Mouse (Mus musculus) E14TG2a.4 (cell line): ENCODE data around the gene Bdkrb2.
A peak's percentile ranks its signal among the peaks of the same experiment; 100 is the strongest.

Source experiments
- H3K27me3 ChIP-seq: 2 replicates; pipeline ENCODE4 v1.6.1; 2014; ENCODE audit warnings: low read length, control low read depth; ENCODE audit not compliant: insufficient read depth
- H3K36me3 ChIP-seq: 2 replicates; pipeline ENCODE4 v1.6.1; 2014; ENCODE audit warnings: low read length, control low read depth; ENCODE audit not compliant: insufficient read depth
- H3K4me1 ChIP-seq: replicated peaks from 2 replicates; pipeline ENCODE4 v1.6.1; 2014; ENCODE audit warnings: low read depth, low read length, control low read depth
- H3K4me3 ChIP-seq: replicated peaks from 2 replicates; pipeline ENCODE4 v1.5.1; 2014; ENCODE audit warnings: mild to moderate bottlenecking, low read length
- H3K9me3 ChIP-seq: 2 replicates; pipeline ENCODE4 v1.6.1; 2014; ENCODE audit warnings: low read length, control low read depth
- CTCF ChIP-seq: conservative IDR thresholded peaks from 2 replicates; pipeline ENCODE4 v1.5.1; 2014; ENCODE audit warnings: low read length
- NANOG ChIP-seq: IDR thresholded peaks from 2 replicates; pipeline ENCODE4 v1.6.1; 2014; ENCODE audit warnings: borderline replicate concordance, low read length, mixed read lengths
- POU5F1 ChIP-seq: IDR thresholded peaks from 2 replicates; pipeline ENCODE4 v1.6.1; 2014; ENCODE audit warnings: low read length, borderline replicate concordance

Gene Bdkrb2

GRCm38 (mm10) chr12:105543176-105543575 is 19.9 kb upstream of the Bdkrb2 start:
- TF ChIP-seq NANOG, result no peak
- TF ChIP-seq POU5F1, result no peak
- TF ChIP-seq CTCF, result no peak
- peaks cover 24% of the 10 kb centered on the region for H3K27me3 ChIP-seq
- H3K4me3 ChIP-seq, result no peak overlapping the region
- no peaks in the 10 kb centered on the region for H3K36me3 ChIP-seq
- H3K4me1 ChIP-seq, result peaks cover 78% of the 10 kb centered on the region
- peaks cover 9% of the 10 kb centered on the region; the same call in 1 of the 2 replicates for H3K9me3 ChIP-seq

DNA sequence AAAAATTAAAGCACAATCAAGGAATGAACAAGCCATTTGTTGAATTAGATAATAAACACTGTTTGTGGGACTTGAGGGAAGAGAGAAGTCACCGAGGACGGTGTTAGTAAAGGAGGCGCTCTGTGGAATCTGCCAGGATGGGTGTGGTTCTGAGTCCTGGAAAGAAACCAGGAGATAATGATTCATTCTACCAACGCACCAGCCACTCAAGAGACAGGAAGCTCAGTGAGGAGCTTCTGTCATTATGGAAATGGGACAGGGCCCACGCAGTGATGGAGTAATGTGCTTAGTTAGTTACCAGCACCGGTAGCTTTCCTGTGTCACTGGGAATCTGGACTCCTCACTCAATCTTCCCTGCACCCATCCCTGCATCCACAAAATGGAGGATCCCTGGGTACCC is 19.3 kb upstream of the Bdkrb2 start:
- Histone ChIP-seq H3K4me3 (no peak overlapping the region), H3K36me3 (no peaks in the 10 kb centered on the region), H3K4me1 (peaks cover 80% of the 10 kb centered on the region), H3K9me3 (peaks cover 5% of the 10 kb centered on the region; the same call in 1 of the 2 replicates), H3K27me3 (peaks cover 23% of the 10 kb centered on the region)
- TF ChIP-seq POU5F1 (no peak), NANOG (no peak), CTCF (no peak)

DNA sequence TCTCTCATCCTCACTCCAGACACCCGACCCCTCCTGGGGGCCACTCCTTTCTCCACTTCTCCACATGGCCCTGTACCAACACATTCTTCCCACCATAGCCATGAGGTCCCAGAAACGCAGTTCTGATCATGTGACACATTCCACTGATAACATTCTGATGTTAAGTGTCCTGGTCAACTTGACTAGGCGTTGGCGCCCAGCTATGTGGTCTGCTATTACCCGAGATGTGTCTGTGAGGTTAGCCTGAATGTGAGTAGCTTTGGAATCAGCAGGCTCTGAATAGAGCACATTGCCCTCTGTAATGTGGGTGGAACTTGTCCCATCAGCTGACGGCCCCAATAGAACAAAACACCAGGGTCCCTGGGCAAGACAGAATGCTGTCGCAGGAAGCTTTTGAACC is 18.2 kb upstream of the Bdkrb2 start:
- no peak for TF ChIP-seq CTCF
- no peak for TF ChIP-seq POU5F1
- no peak for TF ChIP-seq NANOG
- Histone ChIP-seq H3K4me3 (no peak overlapping the region), H3K36me3 (no peaks in the 10 kb centered on the region), H3K9me3 (no peaks in the 10 kb centered on the region), H3K4me1 (peaks cover 76% of the 10 kb centered on the region), H3K27me3 (peaks cover 31% of the 10 kb centered on the region)

DNA sequence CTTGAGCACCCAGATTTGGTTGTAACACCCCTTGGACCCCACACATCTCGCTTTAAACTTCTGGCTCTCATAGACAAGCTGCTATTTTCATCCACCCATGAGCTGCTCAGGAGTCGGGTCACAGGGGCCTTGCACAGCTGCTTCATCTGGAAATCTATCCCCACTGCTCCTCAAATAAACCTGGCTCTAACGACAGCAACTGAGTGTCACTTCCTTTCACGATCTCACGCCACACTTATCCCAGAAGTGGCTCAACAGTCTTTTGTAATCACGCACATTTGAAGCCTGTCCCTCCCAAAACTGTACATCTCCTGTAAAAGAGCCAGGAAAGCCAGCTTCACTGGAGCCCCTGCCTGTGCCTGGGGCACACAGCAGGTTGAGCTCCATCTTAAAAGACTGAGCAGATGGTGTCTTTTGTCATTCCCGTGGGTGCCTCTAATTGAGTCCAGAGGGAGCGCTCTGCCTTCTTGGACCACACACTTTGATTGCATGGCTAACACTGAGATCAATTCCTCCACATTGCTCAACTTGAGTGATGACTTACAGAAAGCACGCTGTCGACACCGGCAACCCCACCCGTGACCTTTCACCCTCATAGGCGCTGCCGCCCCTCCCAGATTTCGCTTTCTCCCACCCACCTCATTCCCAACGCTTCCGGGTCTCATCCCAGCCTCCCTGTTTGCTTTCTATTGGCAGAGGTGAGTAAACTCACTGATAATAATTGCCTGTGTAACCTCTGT is 17.2 kb upstream of the Bdkrb2 start:
- Histone ChIP-seq H3K9me3 (no peaks in the 10 kb centered on the region), H3K4me1 (peaks cover 70% of the 10 kb centered on the region), H3K4me3 (peak overlapping the region; percentile 56), H3K27me3 (peaks cover 33% of the 10 kb centered on the region), H3K36me3 (no peaks in the 10 kb centered on the region)
- TF ChIP-seq NANOG (peak; percentile 61; the same call in 1 of the 2 replicates), CTCF (no peak)

- no peaks in the 10 kb centered on the region for H3K36me3 ChIP-seq
- no peak for TF ChIP-seq CTCF
- TF ChIP-seq POU5F1, result no peak
- no peak for TF ChIP-seq NANOG
- peaks cover 33% of the 10 kb centered on the region for H3K27me3 ChIP-seq
- H3K4me1 ChIP-seq, result peaks cover 69% of the 10 kb centered on the region
- peak overlapping the region; percentile 56 for H3K4me3 ChIP-seq
- no peaks in the 10 kb centered on the region for H3K9me3 ChIP-seq
Measured at GRCm38 (mm10) chr12:105546538-105546937, 16.5 kb upstream of the Bdkrb2 start.

- Histone ChIP-seq H3K27me3 (peaks cover 29% of the 10 kb centered on the region), H3K4me3 (peak overlapping the region; percentile 56), H3K9me3 (no peaks in the 10 kb centered on the region), H3K4me1 (peaks cover 69% of the 10 kb centered on the region), H3K36me3 (no peaks in the 10 kb centered on the region)
- no peak for TF ChIP-seq CTCF
- TF ChIP-seq NANOG, result no peak
- no peak for TF ChIP-seq POU5F1
Measured at GRCm38 (mm10) chr12:105547151-105547550, 15.9 kb upstream of the Bdkrb2 start.

DNA sequence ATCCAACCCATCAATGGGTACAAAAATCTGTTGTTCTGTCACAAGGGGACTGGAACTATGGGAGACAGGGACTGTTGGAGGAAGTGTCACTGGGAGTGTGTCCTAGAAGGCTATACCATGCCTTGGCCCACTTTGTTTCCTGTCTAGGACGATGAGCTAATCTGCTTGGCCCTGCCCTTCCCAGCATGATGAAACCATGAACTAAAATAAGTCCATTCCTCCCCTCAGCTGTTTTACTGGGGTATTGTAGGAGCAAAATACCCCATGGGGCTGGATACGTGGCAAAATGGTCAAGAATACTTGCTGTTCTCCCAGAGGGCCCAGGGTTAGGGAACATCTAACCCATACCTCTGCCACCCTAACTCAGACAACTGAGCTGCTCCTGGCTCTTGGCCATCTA is 15.0 kb upstream of the Bdkrb2 start:
- peaks cover 69% of the 10 kb centered on the region for H3K4me1 ChIP-seq
- H3K4me3 ChIP-seq, result no peak overlapping the region
- H3K27me3 ChIP-seq, result peaks cover 28% of the 10 kb centered on the region
- H3K9me3 ChIP-seq, result no peaks in the 10 kb centered on the region
- no peak for TF ChIP-seq POU5F1
- no peak for TF ChIP-seq CTCF
- no peak for TF ChIP-seq NANOG
- no peaks in the 10 kb centered on the region for H3K36me3 ChIP-seq

DNA sequence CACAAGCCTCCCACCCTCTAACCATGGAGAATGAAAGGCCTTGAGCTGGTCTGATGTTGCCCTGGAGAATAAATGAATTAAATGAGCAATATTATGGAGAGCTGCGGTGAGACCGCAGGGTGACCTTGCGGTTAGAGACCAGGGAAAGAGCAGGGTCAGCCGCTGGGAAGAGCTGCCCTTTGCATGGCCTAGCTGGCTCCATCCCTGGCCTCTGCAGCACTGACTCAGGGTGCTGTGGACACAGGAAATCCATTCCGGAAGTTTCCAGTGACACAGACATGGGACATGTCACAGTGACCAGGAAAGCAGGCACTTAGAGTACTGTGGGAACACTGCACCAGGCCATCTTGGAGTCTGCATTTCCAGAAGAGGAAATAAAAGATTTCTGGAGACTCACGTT is 14.1 kb upstream of the Bdkrb2 start:
- no peak for TF ChIP-seq POU5F1
- no peak for TF ChIP-seq NANOG
- TF ChIP-seq CTCF, result no peak
- Histone ChIP-seq H3K27me3 (peaks cover 28% of the 10 kb centered on the region), H3K4me3 (no peak overlapping the region), H3K36me3 (no peaks in the 10 kb centered on the region), H3K4me1 (peaks cover 69% of the 10 kb centered on the region), H3K9me3 (no peaks in the 10 kb centered on the region)
